Mouse (Mus musculus) gastrocnemius, adult 8-10 months (tissue): ENCODE data around the gene Synpo2l. TPM values are rescaled to one million over a fixed set of nuclear protein-coding genes. Genes with fewer than 3 reads are reported as not detected.

Experiments
- DNase-seq, 2 experiments: peaks; one replicate each; pipeline ENCODE4 v3.0.0; 2022; ENCODE audit warnings: low spot score in 2 of 2
- total RNA-seq, 4 experiments: library from RNA; stranded (reverse); gene quantifications; 2 replicates each; pipeline ENCODE4 v1.2.4; 2022

The Synpo2l gene
- total RNA-seq, 4 experiments from 2014 or later, result 153 to 168 (median 158) TPM

DNA sequence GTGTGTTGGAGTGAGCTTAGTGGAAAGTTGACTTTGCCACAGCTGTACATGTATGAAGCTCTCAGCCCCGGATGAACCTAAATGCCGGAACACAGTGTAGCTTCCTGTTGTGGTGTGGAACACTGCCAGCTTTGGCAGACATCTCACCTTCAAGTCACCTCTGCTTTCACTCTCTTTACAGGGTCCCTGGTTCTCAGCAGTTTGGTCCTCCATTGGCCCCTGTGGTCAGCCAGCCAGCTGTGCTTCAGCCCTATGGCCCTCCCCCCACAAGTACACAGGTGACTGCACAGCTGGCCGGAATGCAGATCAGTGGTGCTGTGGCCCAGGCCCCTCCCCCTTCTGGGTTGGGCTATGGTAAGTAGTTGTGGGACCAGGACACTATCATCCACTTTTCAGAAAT, 14.3 kb upstream of the Synpo2l start:
- no peak for DNase-seq

DNA sequence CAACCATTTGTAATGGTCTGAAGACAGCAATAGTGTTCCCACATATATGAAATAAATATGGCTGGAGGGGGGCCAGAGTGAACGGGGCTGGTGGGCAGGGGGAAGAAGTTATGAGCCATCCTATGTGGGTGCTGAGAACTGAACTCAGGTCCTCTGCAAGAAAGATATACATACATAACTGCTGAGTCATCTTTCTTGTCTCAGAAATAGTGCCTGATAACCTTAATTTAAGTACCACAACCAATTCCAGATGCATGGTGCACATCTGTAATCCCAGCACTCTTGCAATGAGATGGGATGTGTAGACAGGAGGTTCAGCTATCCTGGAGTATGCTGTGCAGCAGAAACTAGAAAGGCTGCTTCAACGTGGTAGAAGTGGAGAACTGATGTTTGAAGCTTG, 13.6 kb upstream of the Synpo2l start:
- no peak for DNase-seq

DNA sequence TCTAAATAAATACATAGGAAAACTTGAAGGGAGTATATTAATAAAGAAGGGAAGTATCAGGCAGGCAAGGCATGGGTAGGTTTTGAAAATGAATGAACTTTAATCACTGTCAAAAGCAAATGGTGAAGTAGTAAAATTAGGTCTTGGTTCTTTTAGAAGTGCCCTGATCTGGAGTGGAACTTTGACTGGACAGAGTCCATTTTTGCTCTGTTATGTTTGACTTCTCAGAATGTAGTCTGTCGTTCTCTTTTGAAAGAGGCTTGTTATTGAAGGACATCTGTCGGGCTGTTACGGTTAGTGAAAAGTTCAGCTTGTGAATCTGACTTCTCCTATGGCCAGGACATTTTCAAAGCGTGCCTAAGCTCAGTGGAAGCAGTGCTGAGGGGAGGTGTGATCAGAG, 9.8 kb upstream of the Synpo2l start:
- DNase-seq, result no peak

DNA sequence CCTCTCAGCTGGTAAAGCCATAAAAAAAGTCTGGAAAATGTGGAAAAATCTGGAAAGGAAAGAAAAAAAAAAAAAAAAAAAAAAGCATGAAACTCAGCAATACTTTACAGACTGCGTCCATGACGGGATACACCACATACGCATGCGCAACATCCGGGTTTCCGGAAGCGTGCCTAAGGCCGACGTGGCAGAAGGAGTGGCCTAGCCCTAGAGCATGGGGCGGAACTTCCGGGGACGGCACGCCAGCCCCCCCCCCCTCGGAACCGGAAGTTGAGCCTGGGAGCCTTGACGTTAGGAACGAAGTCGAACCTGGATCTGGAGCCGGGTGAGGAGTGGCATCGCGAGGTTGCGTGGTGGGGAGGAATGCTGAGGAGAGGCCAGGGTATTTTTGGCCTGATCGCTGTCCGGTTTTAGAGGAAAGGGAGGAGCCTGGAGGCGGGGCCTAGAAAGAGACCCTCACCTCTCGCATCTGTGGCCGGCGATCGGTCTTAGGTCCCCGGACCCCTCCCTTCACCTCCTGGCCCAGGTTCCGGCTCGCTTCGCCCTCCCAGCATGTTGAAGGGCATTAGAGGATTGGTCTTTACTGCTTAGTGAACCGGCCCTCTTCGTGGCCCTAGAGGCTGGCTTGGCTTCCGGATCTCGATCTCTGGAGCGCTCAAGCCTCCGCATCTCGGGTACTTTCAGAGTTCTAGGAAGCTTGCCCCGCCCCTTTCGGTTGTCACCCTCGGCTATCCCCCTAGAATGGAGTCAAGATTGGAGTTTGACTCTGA, 6.1 kb upstream of the Synpo2l start, which contains the start of gene Sec24c:
Gene Sec24c, plus strand, starts transcription at position 245 of the 770 bp plus-strand sequence.
- DNase-seq, result peak; percentile 78 to 91

DNA sequence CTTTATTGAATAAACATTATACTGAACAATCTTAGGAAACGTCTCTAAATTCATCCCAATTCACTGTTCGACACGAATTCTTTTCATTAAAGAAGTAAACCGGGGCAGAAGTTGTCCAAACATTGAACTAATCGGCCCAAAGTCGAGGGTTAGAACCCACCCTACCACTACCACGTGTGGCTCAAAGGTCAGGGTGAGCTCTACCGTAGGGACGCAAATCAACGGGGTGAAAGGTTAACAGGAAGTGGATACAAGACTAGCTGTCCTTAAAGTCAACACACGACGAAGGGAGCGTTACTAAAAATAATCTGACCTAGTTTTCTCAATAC, 5.5 kb upstream of the Synpo2l start:
- no peak for DNase-seq

DNA sequence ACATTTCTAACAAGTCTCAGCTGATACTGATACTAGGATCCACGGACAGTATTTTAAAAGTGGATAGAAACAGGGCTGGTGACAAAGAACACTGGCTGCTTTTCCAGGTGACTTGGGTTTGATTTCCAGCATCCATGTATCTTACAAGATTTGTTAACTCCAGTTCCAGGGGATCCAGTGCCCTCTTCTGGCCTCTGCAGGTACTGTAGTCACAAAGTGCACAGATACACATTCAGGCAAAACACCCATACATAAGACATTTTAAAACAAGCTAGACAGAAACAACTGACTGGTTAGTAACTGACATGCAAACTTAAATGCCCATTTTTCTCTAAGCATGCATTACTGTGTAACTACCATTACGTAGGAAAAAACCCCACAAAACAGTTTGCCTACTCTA, 4.8 kb upstream of the Synpo2l start:
- DNase-seq, result no peak

DNA sequence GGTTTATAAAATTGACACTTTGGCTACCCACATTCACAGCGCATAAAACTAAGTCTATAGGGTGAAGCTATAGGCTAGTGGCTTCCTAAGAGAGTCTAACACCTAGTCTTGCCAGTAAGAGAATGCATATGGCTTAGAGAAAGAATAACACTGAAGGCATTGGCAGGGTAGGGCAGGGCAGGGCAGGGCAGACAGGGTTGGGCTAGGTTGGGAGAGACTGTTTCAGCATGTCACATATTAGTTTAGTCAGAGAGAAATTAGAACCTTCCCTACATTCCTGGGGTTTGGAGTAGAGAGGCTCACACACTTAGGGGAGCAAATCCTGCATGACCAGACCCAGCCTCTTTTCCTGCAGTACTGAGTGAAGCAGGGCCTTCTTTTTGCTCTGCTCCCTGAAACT, 685 bp downstream of the Synpo2l start:
- DNase-seq, result no peak

DNA sequence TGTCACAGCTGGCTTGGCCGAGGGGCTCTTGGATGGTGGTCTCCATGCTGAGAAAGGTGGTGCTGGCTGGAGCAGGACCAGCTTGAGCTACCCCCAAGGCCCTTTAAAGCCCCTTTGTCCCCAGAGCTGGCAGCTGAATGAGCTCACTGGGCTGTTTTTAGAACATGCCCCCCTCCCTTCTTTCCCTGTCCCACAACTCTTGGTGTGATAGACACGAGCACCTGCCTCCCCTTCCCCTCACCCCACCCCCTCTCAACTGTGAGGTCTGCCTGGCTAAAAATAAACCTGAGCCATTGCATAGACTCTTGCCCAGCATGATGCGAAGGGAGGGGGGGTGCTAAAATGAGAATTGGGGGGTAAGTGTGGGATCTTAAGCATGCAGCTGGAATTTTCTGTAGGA, 3.7 kb downstream of the Synpo2l start:
- DNase-seq, result peak in 1 of 2 experiments; percentile 45

DNA sequence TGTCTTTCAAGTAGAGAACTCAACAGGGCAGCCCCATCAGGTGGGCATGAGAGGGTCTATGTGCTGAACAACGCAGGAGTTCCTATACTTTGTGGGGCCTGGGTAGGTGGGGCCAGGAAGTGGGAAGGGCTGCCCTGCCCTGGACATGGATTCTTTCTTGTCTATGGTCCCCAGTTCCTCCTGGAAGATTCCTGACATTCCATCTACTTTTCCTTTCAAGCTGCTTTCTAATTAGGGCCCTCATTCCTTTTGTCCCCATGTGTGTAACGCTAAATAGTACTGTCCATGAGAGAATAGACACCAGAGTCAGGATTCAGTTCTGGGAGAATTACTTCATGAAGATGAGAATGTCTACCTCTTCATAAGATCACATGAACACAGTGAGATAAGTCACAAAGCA, 4.6 kb downstream of the Synpo2l start:
- no peak for DNase-seq

DNA sequence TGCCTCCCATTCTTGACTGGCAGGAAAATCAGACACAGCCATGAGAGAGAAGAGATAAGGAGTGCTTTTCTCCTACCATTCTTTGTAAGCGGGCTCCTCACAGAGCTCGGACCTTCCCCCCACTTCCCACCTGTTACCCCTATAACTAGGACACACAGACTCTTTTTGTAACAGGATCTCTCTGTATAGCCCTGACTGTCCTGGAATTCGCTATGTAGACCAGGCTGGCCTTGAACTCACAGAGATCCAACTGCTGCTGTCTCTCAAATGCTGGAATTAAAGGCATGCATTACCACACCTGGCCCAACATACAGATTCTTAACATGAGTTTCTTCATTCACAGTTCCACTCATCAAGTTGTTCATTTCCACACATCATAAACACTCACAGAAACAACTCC, 5.4 kb downstream of the Synpo2l start:
- DNase-seq, result no peak

DNA sequence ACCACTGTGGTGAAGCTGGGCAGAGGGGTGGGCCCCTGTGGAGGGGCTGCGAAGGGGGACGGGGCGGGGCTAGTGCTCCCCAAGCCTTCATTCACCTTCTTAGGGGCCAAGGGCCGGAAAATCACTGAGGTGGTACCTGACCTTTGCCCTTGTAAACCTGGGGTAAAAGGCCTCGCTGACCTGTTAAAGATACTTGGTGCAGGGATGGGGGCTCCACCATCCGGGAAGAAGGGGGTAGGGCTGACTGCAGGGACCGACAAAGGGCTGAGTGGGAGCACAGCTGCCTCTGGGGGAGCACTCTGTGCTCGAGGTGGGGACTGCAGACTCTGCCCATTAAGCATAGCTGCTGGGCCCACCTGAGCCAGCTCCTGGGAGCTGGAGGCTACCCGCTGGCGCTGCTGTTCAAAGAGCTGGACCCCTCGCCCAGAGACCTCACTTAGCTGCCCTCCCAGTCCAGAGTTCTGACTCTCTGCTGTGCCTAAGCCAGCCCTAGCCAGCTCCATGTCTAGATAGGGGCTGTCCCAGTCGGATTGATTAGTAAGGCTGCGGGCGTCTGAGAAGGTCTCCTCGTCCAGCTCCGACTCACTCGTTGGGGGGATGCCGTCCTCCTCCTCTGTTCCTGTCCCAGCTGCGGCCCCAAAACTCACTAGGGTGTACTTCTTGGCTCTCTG, 6.4 kb downstream of the Synpo2l start:
- no peak for DNase-seq

DNA sequence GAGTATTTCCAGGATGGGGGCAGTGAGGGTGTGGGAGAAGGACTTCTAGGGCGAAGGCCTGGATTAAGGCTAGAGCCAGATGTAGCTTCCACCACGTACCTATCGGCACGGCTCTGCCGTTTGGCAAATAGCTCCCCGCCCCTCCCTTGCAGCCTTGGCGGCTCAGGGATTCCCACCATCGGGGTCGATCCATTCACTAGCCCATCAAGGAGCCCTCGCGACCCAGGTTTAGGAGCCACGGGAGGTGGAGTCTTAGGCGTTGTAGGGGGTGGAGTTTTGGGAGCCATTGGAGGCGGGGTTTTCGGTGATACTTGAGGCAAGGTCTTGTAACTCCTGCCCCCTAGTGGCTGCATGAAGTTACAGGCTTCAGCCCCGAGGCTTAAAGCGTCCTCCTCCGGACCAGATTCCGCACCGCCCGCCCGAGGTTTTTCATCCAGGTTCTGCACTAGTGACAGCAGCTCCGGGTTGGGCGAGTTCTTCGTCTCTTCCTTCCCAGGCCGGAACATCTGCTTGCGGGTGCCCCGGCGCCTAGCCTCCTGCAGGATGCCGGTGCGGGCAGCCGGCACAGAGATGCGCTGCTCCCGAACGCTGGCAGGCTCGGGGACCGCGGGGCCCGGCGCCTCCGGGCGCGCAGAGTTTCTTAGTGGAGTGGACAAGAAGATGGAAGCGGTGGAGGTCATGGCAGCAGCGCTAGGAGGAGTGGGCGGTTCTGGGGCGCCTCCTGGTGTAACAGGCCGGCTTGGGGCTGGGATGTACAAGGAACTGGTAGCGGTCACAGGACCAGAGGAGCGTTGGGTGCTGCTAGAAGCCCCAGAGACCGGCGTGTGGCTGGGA, 7.1 kb downstream of the Synpo2l start:
- peak; percentile 92 to 94 for DNase-seq

DNA sequence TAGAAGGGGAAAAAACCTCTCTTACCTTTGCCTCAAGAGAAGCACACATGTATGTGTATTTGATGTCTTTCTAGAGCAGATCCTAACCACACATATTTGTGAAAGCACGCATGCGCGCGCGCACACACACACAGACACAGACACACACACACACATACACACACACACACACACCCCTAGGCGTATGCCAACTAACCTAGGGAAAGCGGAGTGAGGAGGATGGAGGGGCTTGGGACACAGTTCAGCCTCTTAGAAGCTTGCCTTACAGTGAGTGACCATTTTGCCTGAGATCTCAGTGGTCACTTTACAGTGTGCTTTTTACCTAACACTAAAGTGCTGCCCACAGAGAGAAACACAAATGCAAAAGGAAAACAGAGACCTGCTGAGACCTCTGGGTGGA, 8.5 kb downstream of the Synpo2l start:
- no peak for DNase-seq

DNA sequence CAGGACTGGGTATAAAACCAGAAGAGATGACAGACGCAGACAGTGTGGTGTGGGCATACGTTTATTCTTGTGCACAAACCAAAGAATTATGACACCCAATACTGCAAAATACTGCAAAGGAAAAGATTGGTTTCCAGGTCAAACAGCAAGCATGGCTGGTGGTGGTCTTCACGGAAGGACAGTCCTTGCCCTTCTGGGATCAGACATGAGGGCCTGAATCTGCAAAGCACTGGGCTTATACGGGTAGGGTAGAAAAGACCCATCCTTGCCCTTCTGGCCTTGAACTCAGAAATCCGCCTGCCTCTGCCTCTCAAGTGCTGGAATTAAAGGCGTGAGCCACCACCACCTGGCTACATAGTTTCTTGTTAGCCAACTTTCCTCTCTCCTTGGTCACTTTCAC, 9.3 kb downstream of the Synpo2l start:
- DNase-seq, result no peak

DNA sequence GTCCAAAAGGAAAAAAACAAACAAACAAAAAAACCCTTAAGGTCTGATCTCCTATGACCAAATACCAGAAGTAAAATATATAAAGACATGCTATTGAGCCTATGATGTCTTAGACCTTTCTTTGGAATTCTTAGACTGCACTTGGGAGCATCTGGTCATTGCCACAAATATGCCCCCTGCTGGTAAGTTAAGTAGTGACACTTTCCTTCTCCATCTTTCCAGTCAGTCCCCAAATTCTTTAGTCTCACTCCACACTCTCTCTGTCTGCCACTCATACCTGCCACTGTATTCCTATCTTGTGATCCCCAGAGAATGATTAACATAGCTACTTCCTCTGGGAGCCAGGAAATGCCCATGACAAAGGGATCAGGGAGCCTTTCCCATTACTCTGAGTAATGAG, 9.8 kb downstream of the Synpo2l start:
- DNase-seq, result no peak

DNA sequence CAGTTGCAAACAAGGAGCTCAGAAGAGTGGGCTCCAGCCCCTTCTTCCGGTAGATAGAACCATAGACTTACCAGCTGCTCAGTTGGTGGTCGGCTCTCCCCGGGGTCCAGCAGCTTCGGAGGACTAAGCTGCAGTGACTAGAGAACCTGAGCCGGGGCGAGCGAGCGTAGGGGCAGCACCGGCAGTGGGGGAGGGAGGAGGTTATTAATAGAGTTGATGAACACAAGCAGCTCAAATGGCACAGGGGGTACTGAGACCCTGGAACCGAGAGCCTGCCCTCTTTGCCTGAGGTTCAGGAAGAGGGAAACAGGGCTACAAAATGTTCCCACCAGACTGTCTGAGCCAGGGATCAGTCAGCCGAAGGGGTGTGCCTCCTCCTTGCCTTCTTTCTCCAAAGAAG, 11.8 kb downstream of the Synpo2l start, which contains the start of gene Myoz1:
Gene Myoz1, minus strand, starts transcription at position 180 of the 400 bp plus-strand sequence.
- peak in 1 of 2 experiments; percentile 75 for DNase-seq

DNA sequence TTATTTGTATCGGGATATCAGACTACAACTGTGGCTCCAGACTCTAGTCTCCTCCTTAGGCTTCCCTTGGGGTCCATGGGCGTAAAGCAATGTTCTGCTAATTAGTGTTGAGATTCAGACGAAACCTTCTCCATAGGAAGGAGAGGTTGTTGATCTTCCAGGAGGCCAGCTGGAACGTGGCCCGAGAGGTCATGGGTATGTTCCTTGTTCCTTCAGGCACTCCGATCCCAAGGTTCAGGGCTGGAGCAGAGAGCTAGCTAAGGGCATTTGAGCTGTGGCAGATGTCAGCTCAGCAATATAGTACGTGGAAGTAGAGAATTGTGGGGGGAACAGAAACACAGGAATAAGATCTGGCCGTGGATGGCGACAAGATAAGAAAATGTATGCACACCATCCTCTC, 12.4 kb downstream of the Synpo2l start:
- peak in 1 of 2 experiments; percentile 80 for DNase-seq

DNA sequence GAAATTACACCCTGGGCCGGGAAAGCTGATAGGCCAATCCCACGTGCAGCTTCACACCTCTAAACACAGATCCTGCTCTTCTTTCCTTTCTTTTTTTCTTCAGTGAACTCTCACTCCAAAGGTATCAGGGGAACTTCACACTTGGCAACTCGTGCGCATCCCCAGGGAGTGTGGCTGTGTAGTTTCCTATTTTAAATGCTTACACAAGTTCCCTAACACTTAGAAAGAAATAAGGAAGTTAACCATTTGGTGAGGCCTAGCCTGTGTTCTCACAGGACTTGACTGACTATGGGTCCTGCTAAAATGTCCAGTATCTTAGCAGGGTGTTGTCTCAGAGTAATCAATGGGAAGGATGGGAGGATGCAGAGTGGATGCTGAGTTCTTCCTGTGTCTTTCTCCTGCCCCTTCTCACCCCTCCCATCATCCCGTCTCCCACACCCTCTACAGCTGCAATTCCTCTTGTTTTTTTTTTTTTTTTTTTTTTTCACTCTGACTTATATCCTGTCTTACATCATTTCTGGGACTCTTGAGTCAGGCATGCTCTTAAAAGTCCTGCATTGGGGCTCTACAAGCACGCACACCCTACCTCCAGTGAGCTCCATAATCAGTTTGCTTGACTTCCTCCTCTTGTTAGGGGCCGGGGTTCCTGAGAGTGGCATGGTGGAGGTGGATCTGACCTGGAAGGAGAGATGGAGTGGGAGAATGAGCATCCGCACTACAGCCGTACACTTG, 13.3 kb downstream of the Synpo2l start:
- DNase-seq, result no peak

DNA sequence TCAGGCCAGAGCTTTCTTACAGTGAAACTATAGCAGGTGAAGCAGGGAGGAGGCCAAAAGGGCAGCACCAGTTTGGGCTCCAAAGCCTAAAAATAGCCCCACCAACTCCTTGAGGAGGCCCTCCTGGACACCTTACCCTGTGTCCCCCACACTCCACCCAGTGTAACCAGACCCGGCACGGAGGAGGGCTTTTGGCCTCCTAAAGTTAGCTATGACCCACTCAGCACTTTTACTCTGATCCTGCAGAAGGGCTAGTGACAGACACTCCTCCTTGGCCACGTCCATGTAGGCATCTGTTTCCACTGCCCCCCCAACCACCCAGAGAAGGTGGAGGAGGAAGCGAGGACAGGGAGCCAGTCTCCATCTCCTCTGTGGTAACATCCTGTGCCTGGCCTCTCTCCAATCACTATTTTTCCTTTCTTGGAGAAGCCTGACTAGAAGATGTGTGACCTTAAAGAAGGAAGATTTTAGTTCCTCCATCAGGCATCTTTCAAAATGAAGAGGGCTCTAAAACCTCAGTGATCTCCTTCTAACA, 16.4 kb downstream of the Synpo2l start:
- DNase-seq, result peak; percentile 76 to 87

DNA sequence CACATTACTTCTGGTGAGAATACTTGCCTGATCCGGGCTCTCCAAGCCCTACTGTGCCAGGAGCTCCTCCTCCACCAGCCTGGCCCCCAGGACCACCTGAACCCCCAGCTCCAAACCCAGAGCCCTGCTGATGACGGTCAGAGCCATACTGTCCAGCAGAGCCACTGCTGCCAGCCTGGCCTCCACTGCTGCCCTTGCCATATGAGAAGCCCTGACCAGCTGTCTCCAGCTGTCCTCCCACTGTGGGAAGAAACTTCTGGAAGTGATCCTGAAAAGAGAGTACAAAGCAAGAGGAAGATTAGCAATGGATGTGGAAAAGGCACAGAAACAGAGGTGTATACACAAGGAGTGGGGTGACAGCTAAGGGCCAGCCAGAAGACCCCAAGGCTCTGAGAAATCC, 17.2 kb downstream of the Synpo2l start:
- no peak for DNase-seq

DNA sequence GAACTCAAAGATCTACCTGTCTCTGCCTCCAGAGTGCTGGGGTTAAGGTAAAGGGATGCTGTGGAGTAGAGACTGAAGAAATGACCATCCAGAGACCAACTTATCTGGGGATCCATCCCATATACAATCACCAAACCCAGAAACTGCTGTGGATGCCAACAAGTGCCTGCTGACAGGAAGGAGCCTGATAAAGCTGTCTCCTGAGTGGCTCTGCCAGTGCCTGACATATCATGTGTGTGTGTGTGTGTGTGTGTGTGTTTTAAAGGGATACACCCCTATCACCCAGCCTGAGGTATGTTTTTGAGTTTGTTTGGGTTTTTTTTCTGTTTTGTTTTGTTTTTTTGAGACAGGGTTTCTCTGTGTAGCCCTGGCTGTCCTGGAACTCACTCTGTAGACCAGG, 21.8 kb downstream of the Synpo2l start:
- no peak for DNase-seq
